Mouse (Mus musculus) cerebellum, postnatal 4 days (tissue): ENCODE results near the gene Clgn.

Source experiments
- DNase-seq, 2 experiments: peaks; one replicate each; pipeline ENCODE4 v3.0.0; 2022; ENCODE audit warnings: low spot score in 2 of 2, mixed read lengths in 1 of 2

Clgn gene

DNA sequence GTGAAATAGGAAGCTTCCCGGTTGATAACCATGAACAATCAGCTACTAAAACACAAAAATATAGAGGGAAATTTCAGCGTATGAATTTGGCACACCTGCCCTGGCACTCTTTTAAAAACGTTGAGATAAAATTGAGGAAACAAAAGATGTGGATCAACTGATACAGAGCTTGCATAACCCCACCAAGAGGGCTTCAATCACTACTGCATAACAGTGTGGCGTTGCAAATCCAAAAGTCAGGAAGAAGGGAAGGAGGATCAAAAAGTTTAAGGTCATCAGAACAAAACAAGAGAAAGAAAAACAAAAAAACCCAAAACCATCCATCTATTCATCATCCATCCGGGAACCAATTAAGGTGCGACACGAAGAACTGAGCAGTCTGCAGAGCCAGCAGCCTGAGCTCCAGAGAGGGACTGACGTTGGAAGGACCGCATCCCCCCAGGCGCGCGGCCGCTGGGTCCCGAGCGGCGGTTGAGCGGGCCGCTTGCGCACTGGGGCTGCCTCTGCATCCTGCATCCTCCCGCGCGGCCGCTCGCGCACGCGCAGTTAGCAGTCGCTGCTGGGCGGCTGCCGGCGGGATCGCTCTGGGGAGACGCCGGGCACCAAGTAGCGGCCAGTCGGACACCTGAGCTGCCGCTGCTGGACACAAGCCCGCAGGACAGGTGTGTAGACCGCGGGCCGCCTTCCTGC, at the start of gene Clgn:
Gene Clgn, plus strand, starts transcription at position 552 of the 690 bp plus-strand sequence.
- DNase-seq: peak; percentile 43 to 65

DNA sequence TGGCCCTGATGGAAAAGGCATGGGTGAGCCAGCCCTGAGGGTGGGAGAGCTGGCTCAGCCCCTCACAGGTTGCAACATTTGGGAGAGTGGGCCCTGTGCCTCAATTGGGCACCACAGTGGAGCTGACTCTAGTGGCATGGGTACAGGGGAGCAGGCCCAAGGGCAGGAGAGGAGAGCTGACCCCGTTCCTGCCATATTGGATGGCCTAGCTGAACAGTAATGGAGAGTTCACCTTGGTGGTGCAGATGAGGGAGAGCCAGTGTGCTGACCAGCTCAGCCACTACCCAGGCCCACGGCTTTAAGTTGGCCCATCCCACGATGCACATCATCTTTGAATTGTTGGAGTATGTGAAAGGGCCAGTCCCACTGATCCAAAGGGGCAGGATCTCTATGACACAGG, 47.6 kb upstream of the Clgn start:
- DNase-seq: no peak

DNA sequence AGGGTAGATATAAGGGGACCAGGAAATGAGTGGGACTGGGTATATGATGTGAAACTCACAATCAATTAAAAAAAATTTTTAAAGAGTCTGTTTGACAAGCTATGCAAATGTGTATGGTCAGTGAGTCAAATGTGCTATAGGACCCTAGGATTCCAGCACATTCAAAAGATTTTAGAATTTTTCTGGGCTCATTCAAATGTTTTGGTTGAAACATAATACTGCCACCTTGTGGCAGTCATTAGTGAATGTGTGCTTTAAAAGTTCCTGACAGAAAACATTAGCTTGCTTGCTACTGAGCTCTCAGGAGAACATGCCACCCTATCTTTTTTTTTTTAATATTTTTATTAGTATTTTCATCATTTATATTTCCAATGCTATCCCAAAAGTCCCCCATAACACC, 47.0 kb upstream of the Clgn start:
- no peak for DNase-seq

DNA sequence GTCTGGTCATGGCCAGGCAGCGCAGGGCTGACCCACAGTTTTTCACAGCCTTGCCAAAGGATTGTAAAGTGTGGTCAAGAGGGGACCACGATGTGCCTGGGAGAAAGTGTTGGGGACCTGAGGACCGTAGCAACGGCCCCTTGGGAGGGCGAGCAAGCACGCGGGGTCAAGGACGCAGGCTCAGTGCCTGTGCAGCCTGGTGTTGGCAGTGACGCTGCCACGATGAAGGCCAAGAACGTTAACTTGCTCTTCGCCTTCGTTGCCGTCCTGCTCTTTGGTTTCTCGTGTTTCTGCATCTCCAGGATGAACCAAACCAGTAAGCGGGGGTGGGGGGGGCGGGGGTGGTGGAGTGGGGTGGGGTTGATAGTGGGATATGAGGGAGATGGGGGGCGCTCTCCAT, 41.4 kb upstream of the Clgn start, which contains the start of gene Mgat4d:
Gene Mgat4d, plus strand, starts transcription at position 209 of the 400 bp plus-strand sequence.
- no peak for DNase-seq

DNA sequence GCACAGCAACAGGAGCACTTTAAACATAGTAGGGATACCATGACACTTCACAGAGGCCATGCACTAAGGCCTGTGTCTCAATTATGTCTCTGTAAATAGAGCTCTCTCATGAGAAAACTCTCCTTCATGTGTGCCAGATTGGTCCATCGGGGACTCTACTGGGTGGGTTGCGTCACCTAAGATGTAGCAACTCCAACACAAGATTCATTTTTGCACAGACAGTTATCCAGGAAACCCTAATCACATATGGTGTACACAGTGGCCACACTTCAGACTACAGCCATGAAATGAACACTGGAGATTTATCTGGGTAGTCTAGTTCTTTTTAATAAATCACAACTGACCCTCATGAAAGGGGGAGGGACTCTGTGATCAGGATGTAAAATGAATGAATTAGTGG, 38.4 kb upstream of the Clgn start:
- DNase-seq: no peak

DNA sequence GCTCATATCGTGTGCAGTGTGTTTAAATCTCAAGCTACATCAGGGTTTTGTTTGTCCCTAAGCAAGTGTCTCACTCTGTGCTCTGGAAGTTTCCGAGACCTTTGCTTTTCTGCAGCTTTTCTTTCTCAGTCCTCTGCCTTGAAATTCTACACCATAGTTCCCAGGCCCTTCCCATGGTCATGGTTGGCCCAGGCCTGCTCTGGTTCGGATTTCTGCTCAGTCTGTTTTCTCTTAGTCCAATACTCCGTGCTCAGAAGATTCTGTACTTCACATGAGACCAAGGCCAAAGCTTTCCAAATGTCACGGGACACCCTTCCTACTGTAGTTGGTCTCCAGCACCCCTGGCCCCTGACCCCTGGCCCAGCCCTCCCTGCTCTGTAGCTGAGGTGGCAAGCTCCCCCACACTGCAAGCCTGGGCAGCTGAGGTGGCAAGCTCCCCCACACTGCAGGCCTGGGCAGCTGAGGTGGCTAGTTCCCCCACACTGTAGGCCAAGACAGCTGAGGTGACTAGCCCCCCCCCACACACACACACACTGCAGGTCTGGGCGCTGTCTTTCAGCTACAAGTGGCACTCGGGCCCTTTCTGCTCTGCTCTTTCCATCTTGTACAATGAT, 26.4 kb upstream of the Clgn start:
- no peak for DNase-seq

DNA sequence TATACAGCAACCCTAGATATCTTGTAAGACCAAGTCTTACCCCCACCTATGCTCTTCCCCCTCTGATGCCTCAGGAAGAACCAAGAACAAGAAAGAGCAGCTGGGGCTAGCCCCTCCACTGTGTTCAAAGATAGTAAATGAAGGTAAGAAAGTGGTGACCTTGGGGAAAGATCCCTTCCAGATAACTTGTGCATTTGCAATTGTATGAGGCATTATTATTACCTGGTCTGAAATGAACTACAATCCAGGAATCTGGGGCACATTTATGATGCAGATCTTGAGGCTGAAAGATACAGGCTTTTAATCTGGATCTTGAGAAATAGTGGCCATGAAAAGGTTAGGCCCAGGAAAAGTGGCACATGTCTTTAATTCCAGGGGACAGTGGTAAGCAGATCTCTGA, 12.4 kb upstream of the Clgn start:
- no peak for DNase-seq

DNA sequence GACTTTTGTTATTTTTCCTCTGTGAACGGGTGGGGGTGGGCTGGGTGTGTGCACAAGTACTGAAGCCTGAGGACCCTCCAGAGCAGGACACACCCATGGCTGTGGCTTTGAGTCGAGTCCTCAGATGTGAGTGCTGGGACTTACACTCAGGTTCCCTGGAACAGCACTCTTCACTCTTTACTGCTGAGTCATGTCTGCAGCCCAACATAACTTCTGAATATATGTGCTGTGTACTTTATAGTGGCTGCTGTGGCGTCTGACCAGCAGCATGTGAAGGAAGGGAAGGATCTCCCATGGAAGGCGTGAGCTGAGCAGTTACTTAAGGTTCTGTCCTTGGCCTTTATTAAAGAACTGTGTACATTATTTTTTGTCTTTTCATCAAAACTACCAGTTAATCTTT, 9.5 kb upstream of the Clgn start:
- no peak for DNase-seq

DNA sequence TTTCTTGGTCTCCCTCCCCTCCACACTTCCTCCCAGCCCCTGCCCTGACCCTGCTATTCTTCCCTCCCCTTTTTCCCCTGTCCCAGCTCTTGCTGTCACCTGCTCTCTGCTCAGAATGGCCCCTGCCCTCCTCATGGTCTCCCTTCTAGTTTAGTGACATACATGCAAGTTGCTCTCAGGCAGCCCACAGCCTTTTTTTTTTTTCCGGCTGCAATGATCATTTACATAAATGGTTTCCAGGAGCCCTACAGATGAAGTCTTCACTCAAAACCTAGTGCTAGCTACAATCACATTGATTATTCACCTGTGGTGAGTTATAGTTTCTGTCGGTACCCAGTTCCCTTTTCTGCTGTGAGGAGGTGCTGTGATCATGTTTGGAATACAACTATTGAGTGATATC, 8.7 kb upstream of the Clgn start:
- no peak for DNase-seq

DNA sequence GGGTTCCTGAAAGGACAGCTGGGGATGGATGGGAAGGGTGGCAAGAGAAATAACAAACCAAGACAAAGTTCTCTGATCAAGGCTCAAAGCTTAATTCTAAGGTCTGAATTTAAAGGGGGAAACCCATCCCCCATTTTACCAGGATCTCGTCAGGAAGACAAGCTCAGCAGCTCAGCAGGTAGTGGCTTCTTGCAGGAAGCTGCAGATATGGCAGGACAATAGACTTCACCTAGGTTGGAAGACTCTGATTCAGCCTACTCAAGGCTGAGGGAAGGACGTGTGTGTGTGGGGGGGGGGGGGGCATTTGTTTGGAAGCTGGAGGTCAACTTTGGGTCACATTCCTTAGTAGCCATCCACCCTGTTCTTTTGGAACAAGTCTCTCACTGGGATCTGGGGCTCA, 6.8 kb upstream of the Clgn start:
- no peak for DNase-seq

DNA sequence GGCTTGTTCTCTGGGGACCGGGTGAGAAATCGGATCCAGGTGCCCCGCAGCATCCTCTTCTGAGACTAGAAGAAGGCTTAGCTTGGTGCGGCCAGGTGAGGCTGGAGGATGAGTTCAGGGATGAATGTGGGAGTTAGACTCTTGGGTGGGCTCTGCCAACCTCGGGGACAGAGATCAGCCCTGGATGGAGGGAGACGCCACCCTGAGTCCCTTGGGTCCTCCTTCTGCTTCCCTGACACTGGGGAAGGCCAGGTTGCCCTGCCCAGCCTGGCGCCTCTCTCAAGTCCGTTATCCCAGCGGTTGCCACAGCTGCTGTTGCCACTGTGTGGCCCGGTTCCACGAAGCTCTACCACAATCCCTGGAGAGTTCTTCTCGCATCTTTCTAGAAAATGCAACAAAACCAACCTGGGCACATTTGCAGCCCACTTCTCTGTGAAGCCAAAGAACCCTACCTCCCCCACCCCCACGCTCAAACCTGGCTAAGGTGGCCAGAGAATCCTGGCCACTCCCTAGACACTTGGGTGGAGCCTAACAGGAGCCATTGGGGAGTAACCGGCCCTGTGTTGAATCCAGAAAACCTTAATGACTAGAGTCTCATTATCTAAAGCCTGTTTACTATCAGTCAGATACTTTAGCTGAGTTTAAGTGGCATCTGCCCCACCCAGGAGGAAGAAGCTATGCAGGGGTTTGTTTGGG, 487 bp downstream of the Clgn start:
- DNase-seq: peak in 1 of 2 experiments; percentile 4

DNA sequence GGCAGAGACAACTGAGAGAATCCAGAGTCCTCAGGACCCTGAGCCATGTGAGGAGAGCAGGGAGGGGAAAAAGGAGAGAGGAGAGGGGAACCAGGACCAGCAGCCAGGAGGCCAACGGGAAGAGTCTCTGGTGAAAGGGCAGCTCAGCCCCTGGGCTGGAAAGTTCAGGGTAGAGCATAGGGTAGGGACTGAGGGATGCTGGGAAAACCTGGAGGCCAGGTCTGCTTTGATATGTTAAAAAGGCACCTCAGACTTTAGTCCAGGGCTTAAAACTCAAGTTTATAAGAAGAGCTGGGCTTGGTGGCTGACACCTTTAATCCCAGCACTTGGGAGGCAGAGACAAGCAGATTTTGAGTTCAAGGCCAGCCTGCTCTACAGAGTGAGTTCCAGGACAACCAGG, 2.9 kb downstream of the Clgn start:
- no peak for DNase-seq

DNA sequence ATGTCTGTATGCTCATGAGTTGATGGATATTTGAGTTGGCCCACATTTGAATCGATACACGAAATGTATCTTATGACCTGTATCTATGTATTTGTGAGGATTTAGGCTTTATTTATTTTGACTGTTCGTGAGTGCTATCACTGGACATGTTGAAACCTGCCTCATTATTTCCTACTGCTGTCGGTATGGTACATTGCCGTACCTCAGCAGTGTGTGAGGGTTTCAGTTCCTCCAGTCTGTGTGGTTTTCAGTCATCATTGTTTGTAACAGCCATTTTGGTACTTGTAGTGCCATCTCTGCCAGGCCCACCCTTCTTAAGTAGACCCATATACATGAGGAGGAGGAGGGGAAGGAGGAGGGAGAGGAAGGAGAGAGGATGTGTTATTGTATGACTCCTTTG, 4.7 kb downstream of the Clgn start:
- no peak for DNase-seq

DNA sequence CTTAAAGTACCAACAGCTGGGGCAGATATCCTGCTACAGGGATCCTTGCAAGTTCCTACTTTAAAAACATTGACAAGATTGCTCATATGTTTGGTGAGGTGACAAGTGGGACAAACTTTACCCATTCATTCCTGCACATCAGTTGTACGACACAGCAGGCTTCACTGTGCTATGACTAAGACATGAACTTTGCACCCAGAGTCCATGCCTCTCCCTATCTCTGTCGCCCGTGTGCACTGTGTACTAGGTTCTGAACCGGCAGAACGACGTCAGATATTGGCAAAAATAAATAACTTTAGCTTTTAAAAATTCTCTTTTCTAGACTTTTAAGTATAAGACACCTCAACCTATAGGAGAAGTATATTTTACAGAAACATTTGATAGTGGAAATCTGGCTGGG, 7.0 kb downstream of the Clgn start:
- DNase-seq: no peak

DNA sequence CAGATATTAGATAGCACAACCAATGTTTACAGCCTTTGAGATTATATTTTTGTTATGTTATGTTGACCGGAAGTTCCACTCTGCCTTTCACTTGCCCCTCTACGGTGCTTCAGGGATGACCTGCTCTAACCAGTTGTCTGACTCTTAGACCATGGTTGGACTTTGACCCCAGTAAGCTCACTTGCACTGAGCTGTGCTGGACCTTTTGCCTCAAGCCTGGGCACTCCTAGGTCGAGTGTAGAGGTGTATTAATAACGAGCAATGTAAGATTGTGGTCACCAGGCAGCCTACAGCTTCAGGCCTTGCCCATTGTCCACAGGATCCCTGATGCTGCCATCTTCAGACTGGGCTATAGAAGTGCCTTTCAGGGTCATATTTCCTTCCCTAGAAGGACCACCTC, 8.1 kb downstream of the Clgn start:
- DNase-seq: no peak

DNA sequence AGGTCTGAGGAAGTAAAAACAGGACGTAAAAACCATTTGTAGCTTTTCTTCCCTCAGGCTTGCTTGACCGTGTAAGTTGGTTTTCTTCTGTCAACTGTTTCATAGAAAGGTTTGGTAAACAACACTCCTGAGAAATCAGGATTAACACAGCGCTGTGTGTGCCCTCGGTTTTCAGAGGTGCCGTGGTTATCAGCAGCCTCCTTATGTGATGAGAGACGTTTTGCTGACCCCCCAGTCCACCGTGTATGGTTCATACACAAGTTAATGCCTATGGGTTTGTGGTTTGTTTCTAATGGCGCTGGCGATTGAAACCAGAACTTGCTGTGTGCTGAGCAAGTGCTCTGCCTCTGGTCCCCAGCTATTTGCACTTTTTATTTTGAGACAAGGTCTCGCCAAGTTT, 15.9 kb downstream of the Clgn start:
- no peak for DNase-seq

DNA sequence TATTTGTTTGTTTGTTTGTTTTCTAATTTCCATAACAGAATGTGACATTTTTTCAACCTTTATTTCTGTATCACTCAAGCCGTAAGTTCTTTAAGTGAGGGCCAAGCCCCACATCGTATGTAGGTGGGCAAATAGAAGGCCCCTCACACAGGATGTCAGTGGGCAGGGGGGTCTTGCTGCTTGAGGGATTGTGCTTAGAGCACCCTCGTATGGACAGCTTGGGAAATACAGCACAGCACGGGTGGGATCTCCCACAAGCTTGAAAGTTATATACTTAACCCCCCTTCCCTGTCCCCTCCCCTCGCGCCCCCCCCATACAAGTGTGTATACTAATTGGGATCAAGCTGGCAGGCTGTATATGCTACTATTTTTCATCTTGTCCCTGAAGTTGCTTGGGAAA, 17.2 kb downstream of the Clgn start:
- DNase-seq: no peak

DNA sequence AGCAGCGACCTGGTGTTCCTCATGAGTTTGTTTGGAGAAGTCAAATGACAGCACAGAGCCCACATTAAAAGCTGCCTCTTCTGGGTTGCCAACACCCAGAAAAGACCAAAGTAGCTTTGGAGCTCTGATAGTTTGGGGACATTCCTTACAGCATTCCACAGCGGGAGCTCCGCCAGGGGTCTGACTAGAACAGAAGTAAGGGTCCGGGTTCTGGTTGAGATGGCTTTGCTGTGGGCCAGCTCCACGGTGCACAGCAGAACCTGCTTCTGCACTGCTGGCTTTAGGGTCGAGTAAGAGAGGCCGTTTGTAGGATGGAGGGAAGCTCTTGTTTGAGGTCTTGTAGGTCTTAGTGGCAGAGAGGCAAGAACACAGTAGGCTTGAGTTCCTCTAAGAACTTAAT, 18.8 kb downstream of the Clgn start:
- no peak for DNase-seq

DNA sequence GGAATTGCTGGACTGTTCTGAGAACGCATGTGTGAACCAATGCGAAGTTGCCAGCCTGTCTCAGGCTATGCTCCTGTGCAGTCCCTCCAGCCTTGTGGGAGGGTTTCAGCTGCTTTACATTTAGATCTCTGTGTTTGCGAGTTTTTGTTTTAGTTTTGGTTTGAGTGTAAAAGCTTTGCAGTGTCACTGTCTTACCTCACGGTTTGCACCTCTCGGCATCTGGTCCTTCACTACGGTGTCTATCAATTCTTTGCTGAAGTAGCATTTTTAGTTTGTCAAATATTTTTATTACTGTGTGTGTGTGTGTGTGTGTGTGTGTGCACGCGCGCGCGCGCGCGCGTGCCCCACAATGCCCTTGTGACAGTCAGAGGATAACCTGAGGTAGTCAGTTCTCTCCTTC, 27.2 kb downstream of the Clgn start:
- no peak for DNase-seq

DNA sequence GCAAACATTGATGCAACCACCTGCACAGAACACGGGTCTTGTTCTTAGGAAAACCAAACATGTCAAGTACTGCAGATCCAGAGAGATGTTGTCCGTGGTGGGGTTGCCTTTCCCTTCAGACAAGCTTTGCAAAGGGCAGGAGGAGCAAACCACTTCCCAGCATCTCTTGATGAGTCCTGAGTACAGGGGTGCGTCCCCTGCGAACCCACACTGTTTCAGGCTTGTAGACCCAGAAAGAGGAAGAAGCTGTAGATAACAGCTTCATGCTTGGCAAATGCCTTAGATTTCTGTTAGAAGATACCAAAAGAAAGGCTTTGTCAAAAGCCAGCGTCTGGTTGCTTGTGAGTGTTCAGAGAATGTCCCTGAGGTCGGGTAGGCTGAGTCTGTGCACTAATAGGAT, 28.3 kb downstream of the Clgn start:
- no peak for DNase-seq

DNA sequence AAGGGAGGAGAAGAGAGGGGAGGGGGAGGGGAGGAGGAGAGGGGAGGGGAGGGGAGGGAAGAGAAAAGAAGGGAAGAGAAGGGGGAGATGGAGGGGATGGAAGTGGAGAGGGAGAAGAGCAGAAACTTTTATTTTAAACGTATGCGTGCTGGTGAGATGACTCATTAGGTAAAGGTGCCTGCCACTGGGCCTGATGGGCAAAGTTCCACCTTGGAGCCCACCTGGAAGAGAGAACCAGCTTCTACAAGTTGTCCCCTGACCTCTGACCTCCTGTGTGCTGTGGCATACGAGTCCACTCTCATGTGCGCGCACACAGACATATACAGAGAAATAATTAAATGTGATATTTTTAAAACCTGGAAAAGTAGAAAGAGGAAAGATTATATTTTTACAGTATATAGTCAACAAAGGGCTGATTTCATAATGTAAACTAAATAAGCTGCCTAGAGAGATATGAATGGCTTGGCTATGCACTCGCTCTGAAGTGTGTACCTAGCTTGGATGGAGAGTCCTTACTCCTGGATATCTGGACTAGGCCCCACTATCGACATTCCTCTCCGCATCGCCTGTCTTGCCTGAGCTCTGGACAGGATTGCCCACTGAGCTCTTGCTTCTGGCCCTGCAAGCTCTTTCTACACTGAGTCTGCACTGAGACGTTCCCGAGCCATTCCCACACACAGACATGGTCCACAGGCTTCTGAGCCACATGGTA, 29.3 kb downstream of the Clgn start:
- DNase-seq: no peak

DNA sequence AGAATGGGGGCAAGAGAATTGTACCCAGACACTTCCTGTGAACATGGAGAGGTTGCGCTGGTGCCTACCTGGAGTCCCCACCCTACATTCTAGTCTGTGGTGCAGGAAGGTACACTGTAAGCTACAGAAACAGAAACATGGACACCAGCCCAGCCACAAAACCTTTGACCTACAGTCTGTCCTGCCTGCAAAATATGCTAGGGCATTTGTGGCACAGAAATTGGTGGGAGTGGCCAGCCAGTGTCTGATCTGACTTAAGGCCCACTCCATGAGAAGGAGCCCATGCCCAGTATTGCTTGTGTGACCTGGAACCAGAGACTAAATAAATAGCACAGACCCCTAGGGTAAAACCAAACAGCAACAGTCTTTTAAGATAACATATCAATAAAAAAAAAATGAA, 31.7 kb downstream of the Clgn start:
- DNase-seq: no peak
